Mouse (Mus musculus) spleen, adult 2 months (tissue): ENCODE results near the gene Dsp. TPM values are rescaled to one million over a fixed set of nuclear protein-coding genes. Genes with fewer than 3 reads are reported as not detected.

Experiments
- DNase-seq, 2 experiments: peaks; one replicate each; pipeline versions ENCODE4 v3.0.0 to v3.0.0-alpha.2; 2012 to 2021; ENCODE audit warnings: low spot score in 2 of 2, low read depth in 1 of 2
- H3K27ac ChIP-seq: fragments of 200-500 bp; 2 replicates; pipeline ENCODE4 v1.5.1; 2012; ENCODE audit warnings: low read length, inconsistent platforms; ENCODE audit not compliant: insufficient read depth
- H3K27me3 ChIP-seq: fragments of 200-500 bp; 2 replicates; pipeline ENCODE4 v1.6.1; 2012; ENCODE audit warnings: mild to moderate bottlenecking, moderate library complexity, low read length, inconsistent platforms; ENCODE audit not compliant: control insufficient read depth, insufficient read depth
- H3K36me3 ChIP-seq: fragments of 200-500 bp; 2 replicates; pipeline ENCODE4 v1.6.1; 2012; ENCODE audit warnings: mild to moderate bottlenecking, low read length, inconsistent platforms; ENCODE audit not compliant: control insufficient read depth, insufficient read depth
- H3K4me1 ChIP-seq: fragments of 200-500 bp; 2 replicates; pipeline ENCODE4 v1.6.1; 2011; ENCODE audit warnings: inconsistent platforms; ENCODE audit not compliant: control insufficient read depth, insufficient read depth, insufficient read length
- H3K4me3 ChIP-seq: fragments of 200-500 bp; 2 replicates; pipeline ENCODE4 v1.5.1; 2011; ENCODE audit warnings: mild to moderate bottlenecking, inconsistent platforms; ENCODE audit not compliant: insufficient read depth, insufficient read length; ENCODE audit errors: extremely low read depth
- CTCF ChIP-seq: fragments of 200-500 bp; IDR thresholded peaks from 2 replicates; pipeline ENCODE4 v1.5.1; 2011; ENCODE audit warnings: mild to moderate bottlenecking, inconsistent platforms; ENCODE audit not compliant: insufficient read depth, insufficient read length, insufficient replicate concordance; ENCODE audit errors: extremely low read depth
- POLR2A ChIP-seq: fragments of 200-500 bp; IDR thresholded peaks from 2 replicates; pipeline ENCODE4 v1.6.1; 2011; ENCODE audit warnings: low read depth, low read length, inconsistent platforms
- WGBS: fragments of 180-500 bp; shearing (Covaris S2); methylation state at CpG from one replicate; pipeline ENCODE4 v1.1.7; 2018; 5-methylcytosine and 5-hydroxymethylcytosine counted together
- polyA plus RNA-seq: library from polyadenylated mRNA; depleted of rRNA; stranded (reverse); fragments of >200 nt; gene quantifications from 2 replicates; pipeline ENCODE4 v1.2.3, GENCODE M21; 2012; rRNA removed

The Dsp gene
- polyA plus RNA-seq, result 0.08 and 0.29 TPM in 2 replicates

DNA sequence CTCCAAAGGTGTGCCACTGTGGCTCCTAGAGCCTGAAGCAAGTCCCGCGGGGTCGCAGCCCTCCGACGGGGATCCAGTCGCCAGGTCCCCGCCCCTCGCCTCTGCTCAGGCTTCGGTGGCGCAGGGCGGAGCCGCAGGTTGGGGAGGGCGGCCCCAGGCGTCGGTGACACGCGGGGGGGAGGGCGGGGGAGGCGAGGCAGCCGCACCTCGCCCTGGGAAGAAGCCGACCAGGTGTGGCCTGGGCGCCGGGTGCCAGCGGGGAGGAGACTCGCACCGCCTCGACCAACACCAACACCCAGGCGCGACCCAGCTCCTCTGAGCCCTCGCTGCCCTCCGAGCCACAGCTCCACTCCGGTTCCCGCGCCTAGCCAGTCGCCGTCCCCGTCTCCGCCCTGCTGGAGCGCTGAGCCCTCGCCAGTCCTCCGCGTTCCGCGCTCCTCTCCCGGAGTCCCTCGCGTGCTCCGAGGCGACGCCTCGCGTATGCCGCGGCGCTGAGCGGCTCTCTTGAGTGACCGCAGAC lies at the start of gene Dsp:
Dsp (plus strand) TSS at position 226 of the 520 bp plus-strand sequence.
- no peak for DNase-seq
- under 1% methylated on average over 45 of the region's 58 CpGs for WGBS
- Histone ChIP-seq H3K4me1 (peaks cover 10% of the 10 kb centered on the region), H3K4me3 (peak within 1 kb of the TSS; percentile 41; the same call in 1 of the 2 replicates), H3K36me3 (no peaks in the 10 kb centered on the region), H3K27me3 (peaks cover 25% of the 10 kb centered on the region), H3K27ac (no peak within 1 kb of the TSS)
- TF ChIP-seq POLR2A (no peak), CTCF (no peak)

DNA sequence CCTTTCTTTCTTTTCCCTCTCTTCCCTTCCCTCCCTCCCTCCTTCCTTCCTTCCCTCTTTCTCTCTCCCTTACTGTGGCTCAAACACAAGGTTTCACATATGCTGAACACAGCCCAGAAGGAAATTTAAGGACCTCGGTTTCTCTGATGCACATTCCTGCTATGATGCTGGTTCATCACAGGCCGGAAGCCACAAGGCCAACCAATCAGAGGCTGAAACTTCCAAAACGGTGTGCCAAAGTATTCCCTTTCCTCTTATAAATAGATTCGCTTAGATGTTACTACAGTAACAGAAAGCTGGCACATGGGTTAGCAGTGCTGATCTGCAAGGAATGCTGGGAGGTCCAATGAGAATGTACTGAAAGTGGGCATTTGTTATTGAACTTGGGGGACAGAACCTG lies 47.7 kb upstream of the Dsp start:
- H3K27ac ChIP-seq, result no peak overlapping the region
- no peak overlapping the region for H3K4me3 ChIP-seq
- H3K27me3 ChIP-seq, result no peaks in the 10 kb centered on the region
- DNase-seq, result no peak
- no peaks in the 10 kb centered on the region for H3K36me3 ChIP-seq
- TF ChIP-seq POLR2A (no peak), CTCF (no peak)
- WGBS, result 80% methylated on average over 4 of the region's 4 CpGs
- no peaks in the 10 kb centered on the region for H3K4me1 ChIP-seq

DNA sequence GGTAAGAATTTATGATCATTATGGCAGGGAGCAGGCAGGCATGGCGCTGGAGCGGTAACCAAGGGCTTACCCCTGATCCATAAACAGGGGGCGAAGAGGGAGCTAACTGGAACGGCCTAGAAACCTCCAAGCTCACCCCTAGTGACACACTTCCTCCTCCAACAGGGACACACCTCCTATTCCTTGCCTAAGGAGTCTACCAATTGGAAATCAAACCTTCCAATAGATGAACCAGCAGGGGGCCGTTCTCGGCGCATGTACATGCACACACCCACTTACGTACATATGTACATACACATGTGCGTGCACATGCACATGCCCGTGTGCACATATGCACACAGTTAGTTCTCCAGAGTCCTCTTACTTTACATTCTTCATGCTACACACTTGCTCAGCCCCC lies 46.6 kb upstream of the Dsp start:
- TF ChIP-seq POLR2A (no peak), CTCF (no peak)
- H3K4me1 ChIP-seq, result no peaks in the 10 kb centered on the region
- DNase-seq, result no peak
- H3K36me3 ChIP-seq, result no peaks in the 10 kb centered on the region
- H3K27me3 ChIP-seq, result no peaks in the 10 kb centered on the region
- no peak overlapping the region for H3K27ac ChIP-seq
- WGBS, result 88% methylated on average over 10 of the region's 10 CpGs
- H3K4me3 ChIP-seq, result no peak overlapping the region

DNA sequence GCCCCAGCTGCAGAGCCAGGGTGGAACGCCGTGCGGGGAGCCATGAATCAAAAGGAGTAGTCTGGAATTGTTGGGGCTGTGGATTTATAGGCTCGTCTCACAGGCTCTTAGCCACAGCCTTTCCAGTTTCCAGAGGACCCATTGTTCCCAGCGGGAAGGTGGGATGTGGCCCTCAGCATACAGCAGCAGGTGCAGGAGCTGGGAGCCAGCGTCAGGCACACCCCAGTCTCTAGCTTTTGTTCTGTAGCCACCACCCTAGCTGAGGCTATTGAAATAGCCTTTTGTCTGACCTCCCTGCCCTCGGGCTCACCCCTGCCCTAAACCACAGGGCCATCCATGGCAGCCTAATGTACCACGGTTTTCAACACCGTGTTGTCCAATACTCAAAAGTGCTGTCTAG lies 42.0 kb upstream of the Dsp start:
- 89% methylated on average over 9 of the region's 9 CpGs for WGBS
- no peaks in the 10 kb centered on the region for H3K4me1 ChIP-seq

DNA sequence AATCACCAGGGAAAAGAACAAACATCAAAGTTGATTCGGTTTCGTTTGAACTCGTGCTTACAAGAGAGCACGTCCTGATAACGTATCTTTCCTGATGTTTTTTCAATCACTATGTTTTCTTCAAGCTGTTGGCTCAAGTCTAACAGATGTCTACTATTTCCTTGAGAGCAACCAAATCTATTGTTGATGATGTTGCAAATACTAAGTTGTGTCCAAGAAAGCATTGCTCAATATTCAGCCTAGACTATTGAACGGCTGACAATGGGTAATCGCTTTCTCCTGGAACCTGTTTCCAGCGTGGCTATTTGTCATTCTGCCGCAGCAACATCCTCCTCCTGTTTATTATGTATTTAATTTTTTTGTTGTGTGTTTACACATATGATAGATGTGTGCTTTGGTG lies 28.8 kb upstream of the Dsp start:
- Histone ChIP-seq H3K4me1 (no peaks in the 10 kb centered on the region), H3K36me3 (no peaks in the 10 kb centered on the region), H3K27ac (no peak overlapping the region), H3K4me3 (no peak overlapping the region), H3K27me3 (no peaks in the 10 kb centered on the region)
- 92% methylated on average over 9 of the region's 9 CpGs for WGBS
- TF ChIP-seq POLR2A, result no peak
- TF ChIP-seq CTCF, result no peak
- DNase-seq, result no peak

More for the DNA sequence above, 42.0 kb upstream of the Dsp start:
- Histone ChIP-seq H3K4me3 (no peak overlapping the region), H3K27me3 (no peaks in the 10 kb centered on the region), H3K36me3 (no peaks in the 10 kb centered on the region), H3K27ac (no peak overlapping the region)
- DNase-seq, result no peak
- TF ChIP-seq CTCF, result no peak
- no peak for TF ChIP-seq POLR2A

DNA sequence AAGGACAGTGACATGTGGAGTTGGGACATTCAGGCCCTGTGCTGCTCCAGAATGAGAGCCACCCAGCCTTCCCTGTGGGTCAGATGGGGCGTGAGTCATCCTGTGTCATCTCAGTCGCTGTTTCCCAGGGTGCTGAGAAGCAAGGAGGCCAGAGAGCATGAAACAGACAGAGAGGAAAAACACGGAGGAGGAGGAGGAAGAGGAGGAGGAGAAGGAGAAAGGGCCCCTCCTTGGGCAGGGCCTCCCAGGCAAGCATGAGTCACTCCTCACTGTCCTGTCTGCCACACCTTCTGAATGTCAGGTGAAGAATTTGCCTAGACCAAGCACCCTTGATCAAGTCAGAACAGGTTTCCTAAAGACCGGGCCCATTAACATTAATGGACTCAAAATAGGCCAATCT lies 27.4 kb upstream of the Dsp start:
- 78% methylated on average over 4 of the region's 4 CpGs for WGBS
- DNase-seq, result no peak
- TF ChIP-seq POLR2A (no peak), CTCF (no peak)

DNA sequence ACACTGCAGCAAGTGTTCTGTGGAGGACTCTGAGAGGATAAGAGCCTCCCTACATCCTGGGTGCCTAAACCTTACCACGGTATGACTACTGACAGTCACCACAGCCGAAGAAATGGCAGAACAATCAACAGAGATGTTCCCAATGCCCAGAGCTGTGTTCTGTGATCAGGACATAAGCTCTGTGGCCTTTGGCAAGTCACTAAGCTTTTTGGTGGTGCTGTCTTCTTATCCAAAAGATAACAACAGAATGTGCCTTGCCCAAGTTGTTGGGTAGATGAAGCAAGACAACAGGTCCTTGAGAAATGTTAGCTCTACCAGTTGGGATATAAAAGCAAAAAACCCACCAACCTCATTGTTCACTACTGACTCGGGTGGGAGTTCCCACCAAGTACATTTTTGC lies 23.4 kb upstream of the Dsp start:
- Histone ChIP-seq H3K4me1 (no peaks in the 10 kb centered on the region), H3K4me3 (no peak overlapping the region), H3K36me3 (no peaks in the 10 kb centered on the region), H3K27ac (no peak overlapping the region), H3K27me3 (no peaks in the 10 kb centered on the region)
- WGBS, result 85% methylated on average over 3 of the region's 3 CpGs
- TF ChIP-seq CTCF, result no peak
- no peak for TF ChIP-seq POLR2A
- no peak for DNase-seq

More for the DNA sequence above, 27.4 kb upstream of the Dsp start:
- Histone ChIP-seq H3K4me1 (no peaks in the 10 kb centered on the region), H3K27me3 (no peaks in the 10 kb centered on the region), H3K4me3 (no peak overlapping the region), H3K36me3 (no peaks in the 10 kb centered on the region), H3K27ac (no peak overlapping the region)
